Mouse (Mus musculus) left cerebral cortex, postnatal 4 days (tissue): ENCODE data around the gene Mbnl2. TPM values are rescaled to one million over a fixed set of nuclear protein-coding genes. Genes with fewer than 3 reads are reported as not detected.

ENCODE experiments used
- DNase-seq: peaks from one replicate; pipeline ENCODE4 v3.0.0-alpha.2; 2022
- intact Hi-C: fragments of 180-260 bp; cut with DNase I; formaldehyde crosslinking; loops from one replicate; pipeline ENCODE4 v1.15.1; 2025
- total RNA-seq, 2 experiments: library from RNA; stranded (reverse); gene quantifications; 2 replicates each; pipeline ENCODE4 v1.2.3; 2021

Mbnl2 gene
- total RNA-seq, 2 experiments from 2014 or later = 39.9 to 41.2 TPM

DNA sequence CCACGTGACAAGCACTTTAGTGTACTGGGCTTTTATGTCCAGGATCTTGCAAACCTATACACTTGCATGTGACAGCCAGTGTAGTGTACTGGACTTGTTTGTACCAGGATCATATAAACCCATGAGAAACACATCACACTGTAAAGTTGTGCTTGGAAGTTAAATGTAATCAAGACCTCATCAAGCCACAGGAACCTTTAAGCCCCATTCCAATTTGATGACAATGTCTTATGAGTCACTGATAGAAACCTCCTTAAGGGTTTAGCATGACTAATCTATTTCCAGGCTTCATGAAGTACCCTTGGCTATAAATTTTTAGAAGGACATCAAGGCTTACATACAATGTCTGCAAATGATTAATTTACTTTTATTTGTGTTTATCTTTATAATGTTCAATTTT lies 47.6 kb downstream of the Mbnl2 start:
- DNase-seq = no peak
- intact Hi-C loops = no loop called here

DNA sequence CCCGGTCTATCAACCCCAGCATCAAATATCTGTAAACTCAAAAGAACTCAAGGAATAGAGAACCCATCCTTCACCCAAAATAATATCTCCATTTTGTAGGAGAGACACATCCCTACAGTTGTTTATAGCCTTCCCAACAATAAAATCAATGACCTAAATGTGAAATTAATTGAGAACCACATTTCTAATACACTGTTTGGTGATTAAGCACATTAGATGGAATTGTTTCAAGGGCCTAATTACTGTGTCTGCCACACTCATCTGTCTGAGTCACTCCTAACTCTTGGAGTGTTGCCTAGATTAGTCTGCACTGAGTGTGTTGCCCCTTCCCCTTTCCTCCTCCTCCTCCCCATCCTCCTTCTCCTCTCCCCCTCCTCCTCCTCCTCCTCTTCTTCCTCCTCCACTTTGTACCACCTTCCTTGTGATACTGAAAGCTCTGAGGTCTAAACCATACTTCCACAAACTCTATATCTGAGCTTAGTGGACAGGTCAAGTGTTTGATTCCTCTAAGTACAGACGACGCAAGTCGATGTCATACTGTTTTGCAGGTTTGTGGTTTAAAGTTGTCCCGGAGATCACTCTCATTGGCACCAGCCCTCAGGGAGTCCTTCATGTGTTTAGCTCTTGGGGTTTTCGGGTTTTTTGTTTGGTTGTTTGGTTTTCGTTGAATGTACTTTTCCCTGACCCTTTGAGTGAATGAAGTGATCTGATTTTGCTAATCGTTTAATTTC lies 48.8 kb downstream of the Mbnl2 start:
- intact Hi-C loops = no loop called here
- no peak for DNase-seq

DNA sequence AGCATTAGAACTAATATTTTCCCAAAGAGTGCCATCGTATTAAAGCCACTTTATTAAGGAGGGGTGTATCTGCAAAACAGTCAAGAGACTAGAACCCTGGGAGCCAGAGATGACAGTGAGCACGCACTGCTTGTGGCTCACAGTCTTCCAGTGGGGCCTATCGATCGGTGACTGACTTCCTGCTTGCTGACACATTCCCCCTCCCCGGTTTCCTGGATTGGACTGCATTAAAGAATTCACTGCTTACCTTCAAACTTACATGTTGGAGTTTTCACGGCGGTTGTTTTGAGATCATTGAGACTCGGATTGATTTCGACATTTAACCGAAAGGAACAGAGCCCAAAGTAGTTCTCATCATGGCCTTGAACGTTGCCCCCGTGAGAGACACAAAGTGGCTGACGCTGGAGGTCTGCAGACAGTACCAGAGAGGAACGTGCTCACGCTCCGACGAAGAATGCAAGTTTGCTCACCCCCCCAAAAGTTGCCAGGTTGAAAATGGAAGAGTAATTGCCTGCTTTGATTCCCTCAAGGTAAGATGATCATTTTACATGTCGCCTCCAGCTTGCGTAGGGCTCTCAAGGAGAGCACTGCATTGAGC lies 49.5 kb downstream of the Mbnl2 start:
- intact Hi-C loops = no loop called here
- DNase-seq = no peak

DNA sequence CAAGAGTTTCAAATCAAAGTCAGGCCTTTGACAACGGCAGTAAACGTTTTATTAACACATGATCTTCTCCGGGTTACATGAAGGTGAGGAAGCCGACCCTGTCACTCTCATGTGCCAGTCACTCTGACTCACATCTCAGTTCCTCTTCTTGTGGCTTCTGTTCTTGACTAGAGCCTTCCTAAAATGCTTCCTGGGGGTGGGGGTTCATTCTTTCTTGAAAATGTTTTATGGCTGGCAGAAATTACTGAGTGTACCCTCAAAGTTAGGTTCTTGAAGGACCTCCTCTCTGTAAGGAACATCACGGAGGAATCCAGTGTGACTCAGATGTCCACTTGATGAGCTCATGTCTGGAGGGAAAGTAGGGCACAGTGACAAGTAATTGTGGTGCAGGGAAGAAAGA lies 50.2 kb downstream of the Mbnl2 start:
- DNase-seq = no peak
- intact Hi-C loops = no loop called here

DNA sequence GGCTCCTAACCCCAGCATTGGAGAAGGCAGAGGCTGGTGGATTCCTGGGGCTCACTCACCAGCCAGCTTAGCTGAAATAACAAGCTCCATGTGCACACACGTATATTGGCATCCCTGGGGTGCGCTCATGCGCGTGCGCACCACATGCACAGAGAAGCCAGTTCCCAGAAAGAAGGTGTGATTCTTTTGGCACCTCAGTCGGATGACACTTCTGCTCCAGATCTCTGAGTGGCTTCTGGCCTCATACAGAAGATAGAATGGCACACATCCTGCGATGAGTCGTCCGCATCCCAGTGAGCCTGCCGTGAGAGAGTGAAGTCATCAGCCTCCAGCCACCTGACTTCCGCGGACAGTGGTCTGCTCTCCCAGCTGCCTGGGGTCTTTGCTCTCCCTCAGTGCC lies 55.0 kb downstream of the Mbnl2 start:
- intact Hi-C loops = no loop called here

DNA sequence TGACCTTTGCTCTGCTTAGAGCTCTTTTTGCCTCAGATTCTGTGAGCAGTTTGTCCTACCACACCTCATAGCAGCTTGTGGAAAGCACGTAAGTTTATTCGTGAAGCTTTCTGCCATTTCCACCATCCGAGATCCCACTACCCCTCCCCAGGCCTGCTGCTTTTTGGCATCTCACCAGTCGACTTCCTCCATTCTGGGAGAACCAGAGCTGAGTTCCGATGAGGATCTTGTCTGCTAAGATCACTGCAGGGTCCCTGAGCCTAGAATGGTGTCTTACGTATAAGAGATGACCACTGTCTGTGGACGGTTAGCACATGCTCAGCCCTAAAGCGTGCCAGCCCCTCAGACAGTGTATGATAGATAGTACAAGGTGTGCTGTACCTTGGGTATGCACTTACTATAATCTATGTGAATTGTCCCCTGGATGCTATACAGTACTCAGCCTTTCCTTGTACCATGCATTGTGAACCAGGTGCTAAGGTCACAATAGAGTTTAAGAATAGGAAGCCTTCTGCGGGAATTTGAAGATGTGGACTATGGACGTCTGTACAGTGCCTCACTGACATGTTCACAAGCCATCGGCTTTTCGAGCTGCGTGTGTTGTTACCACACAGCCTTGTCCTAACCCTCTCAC lies 55.5 kb downstream of the Mbnl2 start:
- intact Hi-C loops = no loop called here
- DNase-seq = no peak

More for the DNA sequence above, 55.0 kb downstream of the Mbnl2 start:
- peak; percentile 38 for DNase-seq

DNA sequence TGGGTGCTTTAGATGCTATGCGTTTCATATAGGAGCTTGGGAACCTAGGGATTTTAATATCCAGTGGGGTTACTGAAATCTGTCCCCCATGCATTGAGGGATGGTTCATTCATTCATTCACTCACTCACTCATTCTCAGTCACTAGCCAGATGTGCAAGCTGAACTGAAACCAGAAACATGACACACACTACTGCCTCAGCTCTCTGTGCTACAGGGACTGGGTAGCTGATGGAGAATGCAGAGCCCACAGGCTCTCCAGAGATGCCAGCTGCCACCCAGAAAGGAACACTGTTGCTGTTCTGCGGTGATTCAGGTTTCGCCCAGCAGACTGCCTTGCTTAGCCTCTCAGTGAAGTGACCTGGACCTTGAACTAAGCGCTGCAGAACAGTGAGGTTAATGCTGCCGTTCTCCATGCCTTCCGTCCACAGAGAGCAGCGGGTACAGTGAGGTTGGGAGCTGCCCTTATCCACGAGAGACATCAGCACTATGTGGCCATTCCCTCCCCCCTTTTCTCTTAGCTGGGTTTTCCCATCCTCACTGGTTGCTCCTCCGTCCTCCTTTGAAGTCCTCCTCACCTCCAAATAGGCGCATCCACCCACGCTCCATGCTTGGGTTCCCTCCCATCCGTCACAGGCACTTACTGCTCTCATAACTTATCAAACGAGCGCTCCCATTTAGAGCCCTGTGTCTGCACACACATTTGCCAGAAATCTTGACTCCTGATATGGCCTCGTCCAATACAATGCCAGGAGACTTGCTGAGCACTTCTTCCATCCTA lies 58.2 kb downstream of the Mbnl2 start:
- intact Hi-C loops = no loop called here
- DNase-seq = no peak

DNA sequence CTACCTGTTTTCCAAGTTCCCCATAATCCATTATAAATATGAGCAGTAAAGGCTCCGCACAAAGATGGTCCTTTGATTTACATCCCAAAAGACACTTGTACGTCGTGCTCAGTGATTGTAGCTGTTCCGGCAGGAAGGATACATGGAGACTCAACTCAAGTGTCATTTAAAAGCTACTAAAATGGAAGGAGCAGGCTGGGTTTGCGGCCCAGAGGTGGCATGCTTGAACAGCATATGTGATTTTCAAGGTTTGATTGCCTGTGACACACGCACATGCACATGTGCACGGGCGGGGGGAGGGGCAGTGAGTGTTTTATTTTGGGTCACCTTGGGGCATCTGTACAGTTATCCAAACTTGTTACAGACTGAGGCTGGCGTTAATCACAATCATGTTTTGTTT lies 59.9 kb downstream of the Mbnl2 start:
- intact Hi-C loops = no loop called here
- DNase-seq = no peak

DNA sequence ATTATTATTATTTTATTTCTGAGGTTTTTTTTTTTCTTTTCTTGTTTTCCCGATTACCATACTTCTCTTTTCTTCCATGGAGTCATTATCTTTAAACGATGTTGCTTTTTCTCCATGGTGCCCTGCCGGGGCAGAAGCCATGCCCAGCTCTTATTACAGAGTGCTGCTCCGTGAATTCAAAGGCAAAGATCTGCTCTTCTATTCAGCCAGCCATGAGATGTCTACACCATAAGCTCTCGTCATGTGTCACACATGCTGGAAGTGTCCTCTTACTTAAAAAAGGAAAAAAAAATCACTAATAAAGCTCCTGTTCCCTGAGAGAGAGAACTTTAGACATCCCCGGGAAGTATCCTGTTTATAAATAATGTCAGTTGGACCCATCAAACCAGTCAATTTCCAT lies 60.4 kb downstream of the Mbnl2 start:
- intact Hi-C loops = no loop called here

DNA sequence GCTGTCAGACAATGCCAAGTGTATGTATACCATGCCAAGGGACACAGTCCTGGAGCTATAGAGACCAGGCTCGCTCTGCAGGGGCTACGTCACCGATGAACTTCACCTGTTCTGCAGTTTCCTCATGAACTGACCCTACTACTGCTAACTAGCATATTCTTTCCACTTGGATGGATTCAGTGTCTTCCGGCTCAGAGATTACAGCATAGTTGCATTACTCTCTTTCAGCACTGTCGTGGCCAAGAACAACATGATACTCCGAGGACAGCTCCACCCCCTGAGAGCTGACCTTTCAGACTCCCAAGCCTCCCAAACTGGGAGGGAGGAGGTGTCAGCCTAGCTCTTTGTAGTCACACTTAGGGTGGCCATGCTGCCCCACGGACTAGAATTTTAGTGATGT lies 60.9 kb downstream of the Mbnl2 start:
- intact Hi-C loops = no loop called here
- DNase-seq = no peak

More for the DNA sequence above, 60.4 kb downstream of the Mbnl2 start:
- DNase-seq = no peak

DNA sequence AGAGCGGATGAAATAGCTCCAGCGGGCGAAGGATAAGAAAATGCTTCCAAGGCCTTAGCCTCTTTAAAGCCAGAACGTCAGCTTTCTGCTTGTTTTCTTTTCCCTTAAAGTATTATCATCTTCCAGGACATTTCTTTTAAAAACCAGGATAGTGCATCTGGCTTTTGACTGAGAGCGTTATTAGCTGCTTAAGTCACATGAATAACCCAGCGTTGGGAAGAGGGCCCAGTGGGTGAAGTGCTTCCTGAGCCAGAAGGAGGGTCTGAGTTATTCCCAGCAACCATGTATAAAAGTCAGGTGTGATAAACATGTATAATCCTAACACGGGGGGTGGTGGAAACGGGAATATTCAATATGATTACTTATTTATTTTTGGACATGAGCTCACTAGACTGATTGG lies 61.4 kb downstream of the Mbnl2 start:
- intact Hi-C loops = no loop called here
- no peak for DNase-seq

DNA sequence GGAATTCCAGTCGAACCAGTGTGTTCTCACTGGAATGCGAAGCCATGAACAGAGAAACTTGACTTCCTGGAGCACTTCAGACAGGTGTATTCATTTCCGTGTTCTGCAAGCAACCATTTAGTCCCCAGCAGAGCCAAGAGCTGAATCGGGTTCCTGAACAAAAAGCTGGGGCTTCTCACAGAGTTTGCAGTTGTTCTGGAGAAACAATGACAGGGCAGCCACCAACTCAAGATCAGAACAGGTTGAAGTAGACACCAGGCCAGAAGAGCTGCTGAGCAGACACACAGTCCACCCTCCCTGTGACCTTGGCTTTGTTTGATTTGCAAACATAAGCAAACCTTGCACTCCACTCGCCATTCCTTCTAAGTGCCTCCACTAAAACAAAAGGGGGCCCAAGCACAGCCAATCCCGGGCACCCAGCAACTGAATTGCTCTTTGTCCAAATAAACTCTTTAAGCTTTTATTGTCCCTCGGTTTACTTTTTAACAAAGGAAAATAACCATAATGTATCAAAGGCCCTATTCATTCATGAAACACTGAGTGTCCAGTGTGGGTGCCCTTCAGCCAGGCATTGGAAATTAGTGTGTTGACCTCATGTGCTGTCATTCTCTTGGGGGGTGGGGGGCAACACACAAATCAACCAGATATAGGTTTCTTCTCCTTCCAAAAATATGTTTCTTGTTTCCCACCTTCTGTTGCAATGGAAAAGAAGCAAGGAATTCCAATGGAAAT lies 62.4 kb downstream of the Mbnl2 start:
- intact Hi-C loops = no loop called here
- DNase-seq = no peak

DNA sequence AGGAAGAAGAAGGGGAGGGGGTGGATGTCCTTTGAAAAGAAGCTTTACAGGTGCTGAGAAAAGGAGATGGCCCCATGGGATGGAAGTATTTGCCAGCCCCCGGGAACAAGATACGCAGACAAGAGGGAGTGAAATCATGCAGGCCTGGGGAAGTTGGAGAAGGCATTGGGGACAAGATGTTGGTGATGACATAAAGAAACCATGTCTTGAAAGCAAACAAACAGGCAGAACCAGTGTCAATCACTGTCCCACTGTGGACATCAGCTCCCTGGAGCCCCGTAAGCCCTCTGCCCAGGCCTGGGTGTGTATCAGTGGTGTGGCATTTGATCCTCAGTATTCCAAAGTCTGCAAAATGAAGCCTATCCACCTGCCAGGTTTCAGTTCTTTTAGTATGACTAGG lies 63.2 kb downstream of the Mbnl2 start:
- intact Hi-C loops = no loop called here

DNA sequence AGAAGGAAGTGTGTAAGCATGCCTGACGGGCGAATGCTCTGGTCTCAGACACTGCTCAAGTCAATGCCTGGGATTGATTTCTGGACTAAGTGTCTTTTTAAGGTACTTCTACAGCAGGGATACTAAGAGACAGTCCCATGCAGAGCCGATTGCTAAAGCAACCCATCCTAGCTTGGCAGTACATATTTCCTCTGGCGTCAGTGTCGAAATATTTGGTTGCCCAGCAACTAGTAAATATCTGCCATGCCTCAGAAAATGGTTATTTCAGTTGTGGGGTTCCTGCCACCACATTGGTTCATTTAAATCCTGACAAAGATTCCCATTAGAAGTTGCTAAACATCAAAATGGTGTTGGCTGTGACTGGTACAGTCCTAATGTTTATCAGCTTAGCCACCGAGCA lies 66.4 kb downstream of the Mbnl2 start:
- intact Hi-C loops = no loop called here
- no peak for DNase-seq

More for the DNA sequence above, 63.2 kb downstream of the Mbnl2 start:
- no peak for DNase-seq

DNA sequence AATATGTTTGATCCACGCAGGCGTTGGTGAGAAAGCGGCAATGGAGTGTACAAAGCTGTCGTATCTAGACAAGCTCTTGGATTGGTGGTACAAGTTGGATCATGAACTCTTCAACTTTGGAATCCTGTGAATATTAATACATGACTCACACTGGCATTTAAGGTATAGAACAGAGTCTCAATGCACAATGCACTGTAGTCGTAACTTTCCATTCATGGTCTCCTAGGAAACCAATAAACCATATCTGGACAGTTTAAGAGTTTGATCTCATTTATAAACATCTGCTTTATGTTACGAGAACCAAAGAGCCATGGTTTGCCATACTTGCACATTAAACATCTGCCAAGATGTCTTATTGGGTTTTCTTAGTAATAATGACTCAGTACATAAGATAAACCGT lies 66.9 kb downstream of the Mbnl2 start:
- DNase-seq = no peak
- intact Hi-C loops = no loop called here

DNA sequence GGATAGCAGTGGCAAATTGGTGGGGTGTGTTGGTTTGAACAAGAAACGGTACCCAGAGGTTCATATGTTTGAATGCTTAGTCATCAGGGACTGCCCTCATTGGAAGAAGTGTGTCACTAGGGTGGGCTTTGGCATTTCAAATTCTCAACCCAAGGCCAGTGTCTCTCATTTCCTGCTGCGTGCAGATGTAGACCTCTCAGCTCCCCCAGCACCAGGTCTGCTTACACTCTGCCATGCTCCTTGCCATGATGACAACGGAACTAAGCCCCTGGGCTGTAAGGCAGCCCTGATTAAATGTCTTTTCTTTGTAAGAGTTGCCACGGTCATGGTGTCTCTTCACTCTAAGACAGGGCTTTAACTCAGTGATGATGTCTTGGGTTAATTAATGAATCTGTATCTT lies 69.2 kb downstream of the Mbnl2 start:
- no peak for DNase-seq
- intact Hi-C loops = no loop called here

DNA sequence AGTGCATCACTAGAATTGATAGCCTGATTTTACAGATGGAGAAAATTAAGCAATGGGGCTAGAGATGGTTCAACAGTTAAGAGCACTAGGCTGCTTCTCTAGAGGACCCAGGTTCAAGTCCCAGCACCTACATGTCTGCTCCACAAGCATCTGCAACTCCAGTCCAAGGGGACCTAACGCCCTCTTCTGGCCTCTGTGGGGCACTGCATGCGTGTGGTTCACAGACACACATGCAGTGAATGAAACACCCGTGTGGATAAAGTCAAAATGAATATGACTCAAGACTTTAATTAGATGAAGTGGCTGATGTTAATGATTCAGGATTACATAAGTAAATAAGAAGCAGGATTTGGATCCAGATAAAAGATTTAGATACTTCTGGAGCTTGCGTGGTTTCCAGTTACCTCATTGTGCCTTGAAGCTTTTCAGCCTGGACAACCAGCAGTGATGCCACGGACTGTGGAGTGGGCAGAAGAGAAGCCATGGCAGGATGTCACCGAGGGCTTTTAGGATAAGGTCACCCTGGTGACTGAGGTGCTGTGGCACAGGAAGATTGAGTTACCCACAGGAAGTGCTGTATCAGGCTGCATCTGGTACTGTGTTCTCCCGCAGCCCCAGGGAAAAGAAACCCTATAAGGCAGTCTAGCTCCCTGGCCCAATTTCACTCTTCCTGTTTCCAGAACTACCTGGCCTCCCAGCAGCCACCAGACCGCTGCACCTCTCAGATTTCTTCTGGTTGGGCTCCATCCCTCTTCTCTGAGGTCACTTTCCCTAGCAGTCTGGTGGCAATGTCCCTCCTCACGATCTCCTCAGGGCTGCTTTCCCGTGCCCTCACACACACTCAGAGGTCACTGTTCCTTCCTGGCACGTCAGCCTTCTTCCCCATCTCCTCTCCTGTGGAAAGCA lies 72.2 kb downstream of the Mbnl2 start:
- DNase-seq = no peak
- intact Hi-C loops = no loop called here

DNA sequence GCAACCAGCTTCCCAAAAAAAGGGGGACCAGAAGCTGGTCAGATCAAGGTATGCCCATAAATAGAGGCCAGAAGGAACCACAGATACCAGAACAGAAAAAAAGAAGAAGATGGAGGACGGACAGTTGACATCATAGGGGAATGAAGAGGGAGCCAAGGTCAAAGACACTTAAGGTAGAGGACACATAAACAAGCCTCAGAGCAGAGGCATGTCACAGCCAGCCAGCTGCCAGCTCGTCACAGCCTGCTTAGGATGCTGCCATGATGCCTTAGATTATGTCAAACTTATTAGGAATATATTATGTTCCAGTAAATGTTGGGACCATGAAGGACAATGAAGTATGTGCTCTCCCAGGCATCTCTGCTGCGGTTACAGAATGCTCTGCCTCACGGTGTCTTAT lies 73.9 kb downstream of the Mbnl2 start:
- no peak for DNase-seq
- intact Hi-C loops = no loop called here

DNA sequence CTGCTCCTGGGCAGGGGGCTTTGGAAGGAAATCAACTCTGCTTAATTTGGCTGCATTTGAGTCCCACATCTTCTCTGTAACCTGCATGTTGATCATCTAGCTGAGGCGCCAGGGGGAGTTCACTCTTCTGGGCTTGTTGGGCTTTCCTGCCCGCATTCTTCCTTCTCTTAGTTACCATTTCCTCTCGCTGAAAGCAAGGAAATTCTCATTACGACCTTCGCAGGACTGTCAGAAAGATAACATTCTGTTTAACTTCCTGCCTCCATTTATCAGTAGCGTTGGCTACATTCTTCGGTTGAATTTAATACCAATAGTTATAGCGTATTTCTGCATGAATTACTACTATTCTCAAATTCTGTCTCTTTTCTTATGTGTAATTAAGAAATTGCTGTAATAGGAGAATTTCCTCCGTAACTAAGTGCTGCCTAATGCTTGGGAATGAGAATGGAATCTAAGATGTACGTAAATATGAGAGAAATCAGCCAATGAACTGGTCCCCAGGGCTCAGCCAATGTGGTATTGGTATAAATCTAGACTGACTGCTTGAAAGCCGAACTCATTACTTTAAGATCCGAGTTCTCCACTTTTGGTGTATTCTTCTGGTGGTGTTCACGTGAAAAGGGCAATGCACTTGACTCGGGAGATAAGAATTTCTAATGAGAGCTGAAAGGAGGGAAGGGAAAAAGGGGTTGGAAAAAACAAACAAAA lies 76.8 kb downstream of the Mbnl2 start:
- DNase-seq = no peak
- intact Hi-C loops = no loop called here
